Mouse (Mus musculus) brain, adult 10 weeks (tissue): Measurements from ENCODE around the gene Ldlrad2. TPM values are rescaled to one million over a fixed set of nuclear protein-coding genes. Genes with fewer than 3 reads are reported as not detected.

ENCODE experiments used
- polyA plus RNA-seq: library from polyadenylated mRNA; stranded (reverse); fragments of 350-450 nt; fragmentation: Illumina TruSeq; extraction: RNeasy Lipid Tissue Mini Kit (QIAGEN cat#74804); gene quantifications from one replicate; pipeline ENCODE4 v1.2.3, GENCODE M21; 2015; ENCODE audit warnings: low read depth, low replicate concordance

The Ldlrad2 gene
- polyA plus RNA-seq, result not detected

GRCm38 (mm10) chr4:137574469-137574868 is at the start of gene Ldlrad2:
Ldlrad2 (minus strand) TSS chr4:137574569.

DNA sequence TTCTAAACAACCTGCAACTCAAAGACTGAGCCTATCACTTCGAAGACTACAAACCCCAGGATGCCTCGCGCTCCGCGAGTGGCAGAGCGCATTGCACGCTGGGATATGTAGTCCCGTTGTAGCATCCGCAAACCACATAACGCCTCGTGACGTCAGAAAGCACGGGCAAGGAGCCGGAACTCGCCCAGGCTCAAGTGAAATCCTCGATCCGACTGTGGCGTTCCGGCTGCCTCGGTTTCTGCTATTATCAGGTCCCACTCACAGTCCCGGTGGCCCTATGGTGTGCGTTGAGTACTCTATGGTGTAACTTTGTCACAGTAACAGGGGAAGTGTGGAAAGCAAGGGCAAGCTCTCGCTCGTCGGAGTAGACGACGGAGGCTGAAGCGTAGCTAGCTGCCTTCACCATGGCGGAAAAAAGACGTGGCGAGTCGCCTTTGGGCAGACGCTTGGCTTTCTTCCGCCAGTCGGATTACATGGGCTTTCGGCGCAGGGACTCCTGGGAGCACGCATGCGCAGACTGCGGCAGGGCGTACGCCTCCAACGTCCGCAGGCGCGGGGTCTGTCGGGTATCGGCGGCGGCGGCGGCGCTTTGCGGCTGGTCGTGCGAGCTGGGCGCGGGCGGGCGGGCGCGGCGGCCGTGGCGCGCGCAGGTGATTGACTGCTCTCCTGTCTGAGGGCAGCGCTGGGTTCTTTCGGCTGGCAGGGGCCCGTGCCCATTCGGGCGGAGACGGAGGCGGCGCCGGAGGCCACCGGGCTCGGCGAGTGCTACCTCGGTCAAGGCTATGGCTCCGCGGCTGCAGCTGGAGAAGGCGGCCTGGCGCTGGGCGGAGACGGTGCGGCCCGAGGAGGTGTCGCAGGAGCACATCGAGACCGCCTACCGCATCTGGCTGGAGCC is 19.5 kb upstream of the Ldlrad2 start, which contains the start of gene Usp48:
Gene Usp48 (plus strand): TSS at position 155 of the 895 bp plus-strand sequence.

Other genes with a start within 250 kb of the Ldlrad2 start
- gene Cdc42, start 216.8 kb downstream of the Ldlrad2 start, polyA plus RNA-seq, result 531 TPM
- not detected for gene Cela3a, start 164.8 kb downstream of the Ldlrad2 start, polyA plus RNA-seq
- not detected for gene Cela3b, start 144.0 kb downstream of the Ldlrad2 start, polyA plus RNA-seq
- not detected for gene 1700013G24Rik, start 121.3 kb downstream of the Ldlrad2 start, polyA plus RNA-seq
- 3.8 TPM for gene Hspg2, start 105.8 kb downstream of the Ldlrad2 start, polyA plus RNA-seq
- gene Usp48, start 19.2 kb upstream of the Ldlrad2 start, polyA plus RNA-seq, result 82.0 TPM
- gene Rap1gap, start 90.2 kb upstream of the Ldlrad2 start, polyA plus RNA-seq, result 294 TPM
- gene Alpl, start 221.8 kb upstream of the Ldlrad2 start, polyA plus RNA-seq, result 7.8 TPM